Mouse (Mus musculus): ENCODE results near the gene Lrp8. TPM values are rescaled to one million over a fixed set of nuclear protein-coding genes. Genes with fewer than 3 reads are reported as not detected.
A peak's percentile ranks its signal among the peaks of the same experiment; 100 is the strongest.

The Lrp8 gene
- polyA plus RNA-seq, 1 experiment from 2014 or later = 5.2 TPM

DNA sequence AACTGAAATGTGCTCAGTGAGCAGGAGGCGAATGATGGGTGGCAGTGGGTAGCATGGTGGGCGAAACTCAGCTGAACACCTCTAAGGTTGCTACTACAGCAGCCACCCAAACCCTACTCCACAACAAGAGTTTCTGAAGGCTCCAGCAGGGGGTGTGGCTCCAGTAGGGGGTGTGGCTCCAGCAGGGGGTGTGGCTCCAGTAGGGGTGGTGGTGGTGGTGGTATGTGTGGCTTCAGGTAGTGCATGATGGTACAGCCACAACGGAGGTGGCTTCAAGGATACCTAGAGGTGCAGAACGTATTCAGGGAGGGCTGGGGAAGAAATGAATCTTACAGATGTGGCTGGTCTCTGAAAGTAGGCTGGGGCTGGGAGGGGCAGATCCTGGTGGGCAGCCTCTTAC lies 5.7 kb downstream of the Lrp8 start:
- DNase-seq (ENCODE audit: low spot score) = peak; percentile 61

DNA sequence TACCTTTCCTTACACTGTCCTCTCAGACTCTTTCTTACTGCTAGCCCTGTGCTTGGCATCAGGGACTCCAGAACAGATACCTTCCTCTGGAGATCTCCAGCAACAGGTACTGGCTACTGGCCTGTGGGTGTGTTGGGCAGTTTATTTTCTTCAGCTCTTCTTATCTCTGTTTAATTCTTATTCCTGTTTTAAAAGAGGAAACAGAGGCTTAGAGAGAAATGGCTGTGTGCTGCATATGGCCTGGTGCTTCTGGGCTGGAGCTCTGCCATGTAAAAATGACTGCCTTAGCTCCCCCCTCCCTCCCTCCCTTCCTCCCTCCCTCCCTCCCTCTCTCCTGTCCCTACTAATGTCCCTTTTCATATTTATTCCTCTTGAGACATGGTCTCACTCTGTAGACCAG lies 6.6 kb downstream of the Lrp8 start:
- no peak for DNase-seq (ENCODE audit: low spot score)

DNA sequence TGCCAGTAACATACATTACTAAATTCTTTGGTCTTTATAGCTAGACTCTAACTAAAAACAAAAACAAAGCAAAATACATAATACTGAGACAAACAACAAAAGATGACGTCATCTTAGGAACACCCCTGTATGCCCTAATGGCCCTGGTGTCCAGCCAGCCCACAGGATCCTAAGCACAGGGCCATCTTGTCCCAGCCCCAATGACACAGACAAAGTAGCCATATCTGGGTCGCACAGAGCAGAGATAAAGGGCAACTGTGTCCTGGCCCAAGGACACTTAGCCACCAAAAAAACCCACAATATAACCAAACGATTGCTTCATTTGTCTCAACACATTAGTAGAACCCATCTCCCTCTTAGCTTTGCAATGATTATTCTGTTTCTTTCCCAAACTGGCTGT lies 8.9 kb downstream of the Lrp8 start:
- no peak for DNase-seq (ENCODE audit: low spot score)

DNA sequence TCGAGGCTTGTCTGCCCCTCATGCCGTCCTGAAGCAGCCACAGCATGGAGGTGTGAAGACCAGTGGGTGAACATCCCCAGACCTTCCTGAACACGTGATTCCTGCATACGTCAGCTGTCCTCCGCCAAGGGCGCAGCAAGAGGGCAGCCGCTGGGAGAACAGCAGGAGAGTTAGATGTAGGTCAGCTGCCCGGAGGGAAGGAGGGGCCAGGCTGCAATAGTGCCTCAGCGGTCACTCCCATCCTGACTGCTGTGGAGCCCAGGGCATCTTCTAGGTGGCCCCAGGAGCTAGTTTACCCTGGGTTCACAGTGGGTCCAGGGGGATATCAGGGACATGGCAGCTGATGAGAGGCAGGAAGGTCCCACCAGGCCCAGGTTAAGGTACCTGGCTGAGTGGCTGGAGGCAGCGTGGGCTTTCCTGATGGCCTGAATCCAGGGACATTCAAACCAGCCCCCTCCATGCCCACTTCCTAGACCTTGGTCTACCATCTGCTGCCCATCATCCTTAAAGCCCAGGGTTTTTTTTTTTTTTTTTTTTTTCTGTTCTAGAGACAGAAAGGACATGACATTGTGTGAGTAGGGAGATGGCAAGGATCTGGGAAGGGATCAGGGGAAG lies 9.8 kb downstream of the Lrp8 start:
- DNase-seq (ENCODE audit: low spot score) = no peak

DNA sequence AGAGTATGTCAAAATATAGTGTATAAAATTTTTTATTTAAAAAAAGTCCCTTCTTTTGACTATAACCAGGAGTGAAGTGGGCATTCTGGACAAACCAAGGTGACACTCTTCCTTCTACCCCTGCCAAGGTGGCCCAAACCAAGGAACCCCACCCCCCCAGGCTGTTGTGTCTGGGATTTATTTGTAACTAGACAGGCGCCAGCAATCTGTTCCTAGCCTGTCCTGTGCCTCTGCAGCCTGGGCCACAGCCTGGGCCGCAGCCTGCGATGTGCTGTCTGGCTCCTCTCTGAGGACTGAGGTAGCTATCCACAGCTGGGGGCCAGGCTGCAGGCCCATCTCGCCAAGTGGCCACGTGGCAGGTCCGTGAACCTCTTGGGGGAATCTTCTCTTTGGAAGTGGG lies 10.3 kb downstream of the Lrp8 start:
- DNase-seq (ENCODE audit: low spot score) = no peak

DNA sequence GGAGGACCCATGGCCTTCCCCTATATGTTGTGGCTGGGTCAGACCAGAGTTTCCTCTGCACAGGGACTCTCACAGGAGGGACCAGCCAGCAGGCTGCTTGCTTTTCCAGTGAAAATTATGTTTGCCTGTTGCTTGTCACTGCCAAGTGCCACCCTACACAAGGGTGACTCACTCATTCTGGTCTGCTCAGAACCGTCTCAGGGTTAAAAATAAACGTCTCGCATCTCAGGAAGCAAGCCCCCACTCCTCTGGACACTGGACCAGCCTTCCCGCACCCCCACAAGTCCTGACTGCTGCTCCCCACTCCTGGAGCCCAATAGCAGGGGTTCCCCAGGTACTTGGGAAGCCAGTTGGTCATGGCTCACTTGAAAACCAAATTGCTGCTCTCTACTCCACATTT lies 14.4 kb downstream of the Lrp8 start:
- no peak for DNase-seq (ENCODE audit: low spot score)

DNA sequence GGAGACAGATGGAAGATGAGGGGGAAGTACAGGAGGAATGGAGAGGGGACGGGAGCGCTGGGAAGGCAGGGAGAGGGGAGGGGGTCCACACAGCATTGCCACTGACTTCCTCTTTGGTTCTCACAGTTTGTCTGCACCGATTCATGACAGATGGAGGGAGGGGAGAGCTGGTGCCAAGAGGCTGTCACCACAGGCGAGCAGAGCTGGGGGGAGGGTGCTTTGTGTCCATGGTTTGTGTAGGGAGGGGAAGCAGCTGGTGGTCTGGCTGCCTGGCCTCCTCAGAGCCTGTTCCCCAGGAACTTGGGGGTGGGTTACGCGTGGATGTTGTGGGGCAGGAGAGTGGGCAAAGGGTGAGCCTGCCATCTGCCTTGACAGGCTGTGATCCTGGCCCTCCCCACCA lies 15.4 kb downstream of the Lrp8 start:
- no peak for DNase-seq (ENCODE audit: low spot score)

DNA sequence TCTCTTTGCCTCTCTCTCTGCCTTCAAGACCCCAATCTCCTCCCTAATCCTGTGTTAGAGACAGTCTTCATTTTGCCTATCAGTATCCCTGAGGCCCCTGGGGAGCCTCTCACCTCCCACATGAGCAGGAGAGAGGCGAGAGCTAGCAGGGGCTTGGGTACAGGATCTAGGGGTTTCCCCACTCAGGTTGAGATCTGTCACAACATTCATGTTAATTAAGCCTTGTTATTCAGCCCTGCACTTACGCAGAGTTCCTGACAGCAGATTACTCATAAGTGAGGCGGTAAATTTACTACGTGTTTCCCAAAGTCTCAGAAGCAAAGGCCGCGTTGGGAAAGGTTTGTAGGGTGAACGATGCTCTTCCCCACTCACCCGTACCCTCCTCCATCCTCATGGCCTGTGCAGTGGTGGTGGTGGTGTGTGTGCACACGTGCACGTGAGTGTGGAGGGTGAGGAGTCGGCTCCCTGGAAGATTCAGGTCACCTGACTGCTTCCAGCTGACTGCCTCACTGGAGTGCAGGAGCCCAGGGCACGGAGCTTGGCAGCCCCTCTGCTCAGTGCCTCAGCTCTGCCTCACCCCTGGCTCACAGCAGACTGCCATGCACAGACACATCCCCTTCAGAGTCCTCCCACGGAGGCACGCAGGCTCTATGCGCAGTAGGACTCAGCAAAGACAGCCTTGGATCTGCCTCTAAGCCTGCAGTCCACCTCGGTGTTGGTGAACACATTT lies 18.1 kb downstream of the Lrp8 start:
- DNase-seq (ENCODE audit: low spot score) = no peak

DNA sequence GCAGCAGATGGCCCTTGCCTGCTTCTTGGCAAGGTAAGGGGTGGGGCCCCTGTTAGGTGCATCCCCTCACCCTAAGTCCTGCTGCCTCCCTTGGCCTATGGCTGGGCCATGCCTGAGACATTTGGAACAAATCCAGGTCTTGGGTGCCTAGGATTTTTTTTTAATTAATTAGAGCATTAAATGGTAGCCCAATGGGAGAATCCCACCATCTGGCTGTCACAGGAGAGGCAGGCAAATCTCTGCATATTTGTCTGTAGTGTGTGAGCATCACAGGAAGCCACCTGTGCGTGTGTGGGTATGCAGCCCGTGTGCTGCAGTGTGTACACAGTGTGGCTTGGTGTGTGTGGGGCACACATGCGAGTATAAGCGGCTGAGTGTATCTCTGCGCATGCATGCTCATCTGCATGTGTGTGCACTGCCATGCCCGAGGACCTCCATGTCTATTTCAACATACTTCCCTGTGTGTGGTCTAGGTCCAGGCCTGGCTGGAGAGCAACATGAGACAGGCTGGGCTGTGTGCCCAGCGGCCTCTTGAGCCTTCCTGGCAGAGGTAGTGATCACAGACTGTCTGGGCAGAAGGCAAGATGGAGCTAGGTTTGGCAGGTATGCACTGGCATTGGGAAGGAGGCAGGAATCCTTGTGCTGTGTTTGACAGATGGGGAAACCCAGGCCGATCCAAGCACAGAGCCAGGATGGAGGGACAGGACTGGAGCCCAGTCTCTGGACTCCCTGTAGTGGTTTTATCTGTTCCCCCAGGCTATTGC lies 19.0 kb downstream of the Lrp8 start:
- DNase-seq (ENCODE audit: low spot score) = no peak

GRCm38 (mm10) chr4:107822936-107823411 lies 20.9 kb downstream of the Lrp8 start:
- DNase-seq (ENCODE audit: low spot score) = no peak

DNA sequence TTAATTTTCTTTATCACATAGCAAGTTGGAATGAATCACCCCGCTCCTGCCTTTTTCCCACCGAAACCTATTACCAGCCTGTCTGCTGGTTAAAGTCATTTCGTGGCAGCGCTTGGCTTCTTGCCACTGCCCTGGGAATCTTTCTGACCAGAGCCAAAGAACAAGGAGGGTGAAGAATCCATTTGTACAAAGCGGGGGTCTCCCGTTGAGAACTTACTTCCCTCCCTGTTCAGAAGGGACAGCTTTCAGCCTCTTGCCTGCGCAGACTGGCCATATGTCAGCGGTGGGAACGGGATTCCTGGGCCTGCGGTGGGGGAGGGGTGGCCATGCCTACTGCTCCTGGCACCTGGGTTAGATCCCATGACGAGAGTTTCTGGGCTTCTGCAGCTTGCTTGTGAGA lies 21.4 kb downstream of the Lrp8 start:
- no peak for DNase-seq (ENCODE audit: low spot score)

GRCm38 (mm10) chr4:107828727-107829218 lies 26.7 kb downstream of the Lrp8 start:
- DNase-seq (ENCODE audit: low spot score) = peak; percentile 44

- peak; percentile 19 for DNase-seq (ENCODE audit: low spot score)
Measured at GRCm38 (mm10) chr4:107829675-107830074, 27.6 kb downstream of the Lrp8 start.

DNA sequence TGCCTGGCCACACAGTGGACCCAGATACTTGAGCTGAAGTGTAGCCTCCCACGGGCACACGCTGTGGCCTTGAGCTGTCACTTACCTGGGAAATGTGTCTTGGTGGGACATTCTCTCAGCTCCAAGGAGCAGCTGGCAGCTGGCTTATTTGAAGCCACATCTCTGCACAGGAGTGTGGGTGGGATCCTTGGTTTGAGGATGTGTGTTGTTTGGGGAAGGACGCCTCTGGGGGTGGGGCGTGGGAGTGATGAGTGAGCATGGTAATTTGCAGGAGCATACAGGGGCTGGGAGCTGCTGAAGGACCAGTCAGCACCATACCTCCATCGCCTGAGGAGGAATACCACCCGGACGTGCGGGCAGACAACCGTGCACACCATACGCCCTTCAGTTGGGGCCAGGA lies 28.1 kb downstream of the Lrp8 start:
- DNase-seq (ENCODE audit: low spot score) = no peak

- no peak for DNase-seq (ENCODE audit: low spot score)
Measured at GRCm38 (mm10) chr4:107830821-107831221, 28.8 kb downstream of the Lrp8 start.

DNA sequence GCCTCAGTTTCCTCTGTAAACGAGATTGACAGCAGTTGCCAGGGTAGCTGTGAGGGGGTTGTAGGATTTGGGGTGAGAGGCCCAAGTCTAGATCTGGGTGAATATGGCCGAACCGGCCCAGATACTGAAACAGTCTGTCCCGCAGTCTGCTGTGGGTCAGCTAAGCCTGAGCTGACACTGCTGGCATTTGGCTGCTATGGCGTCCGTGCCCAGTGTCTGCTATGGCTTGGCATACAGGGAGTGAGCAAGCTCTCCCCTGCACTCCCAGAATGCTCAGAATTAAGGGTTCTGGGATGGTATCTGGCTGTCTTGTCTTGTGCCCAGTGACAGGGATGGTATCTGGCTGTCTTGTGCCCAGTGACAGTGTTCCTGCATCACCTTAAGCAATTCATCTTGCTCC lies 29.6 kb downstream of the Lrp8 start:
- DNase-seq (ENCODE audit: low spot score) = no peak

DNA sequence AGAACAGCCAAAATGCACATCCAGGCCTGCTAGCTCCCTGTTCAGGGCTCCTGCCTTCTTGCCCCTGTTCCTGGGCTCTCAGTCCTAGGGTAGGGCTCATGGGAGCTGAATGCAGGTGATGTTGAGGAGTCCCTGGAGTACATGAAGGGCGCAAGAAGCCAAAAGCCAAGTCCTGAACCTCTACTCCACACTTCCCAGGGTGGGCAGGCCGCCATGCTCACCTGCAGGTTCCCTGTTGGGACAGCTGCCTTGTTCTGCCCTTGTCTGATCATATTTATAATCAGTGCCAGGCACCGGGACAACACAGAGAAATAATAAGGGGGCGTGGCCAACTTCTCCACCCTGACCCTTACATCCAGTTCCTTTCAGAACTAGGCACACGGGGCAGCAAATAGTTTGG lies 31.5 kb downstream of the Lrp8 start:
- no peak for DNase-seq (ENCODE audit: low spot score)

GRCm38 (mm10) chr4:107834643-107835314 lies 32.7 kb downstream of the Lrp8 start:
- DNase-seq (ENCODE audit: low spot score) = no peak

DNA sequence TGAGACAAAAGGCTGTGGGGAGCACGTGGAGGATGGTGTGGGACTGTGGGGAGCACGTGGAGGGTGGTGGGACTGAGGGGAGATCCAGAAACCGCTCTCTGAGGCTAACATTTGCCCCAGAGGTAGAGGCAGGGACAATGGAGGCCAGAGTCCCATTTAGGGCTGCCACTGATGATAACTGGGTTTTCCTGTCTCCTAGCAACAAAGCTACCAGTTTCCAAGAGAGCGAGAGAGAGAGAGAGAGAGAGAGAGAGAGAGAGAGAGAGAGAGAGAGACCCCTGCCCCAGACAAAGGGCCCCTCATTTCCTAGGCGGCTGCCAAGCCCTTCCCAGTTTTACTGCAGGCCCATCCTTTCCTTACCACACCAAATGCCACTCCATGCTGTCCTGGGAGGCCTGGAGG lies 33.4 kb downstream of the Lrp8 start:
- no peak for DNase-seq (ENCODE audit: low spot score)

DNA sequence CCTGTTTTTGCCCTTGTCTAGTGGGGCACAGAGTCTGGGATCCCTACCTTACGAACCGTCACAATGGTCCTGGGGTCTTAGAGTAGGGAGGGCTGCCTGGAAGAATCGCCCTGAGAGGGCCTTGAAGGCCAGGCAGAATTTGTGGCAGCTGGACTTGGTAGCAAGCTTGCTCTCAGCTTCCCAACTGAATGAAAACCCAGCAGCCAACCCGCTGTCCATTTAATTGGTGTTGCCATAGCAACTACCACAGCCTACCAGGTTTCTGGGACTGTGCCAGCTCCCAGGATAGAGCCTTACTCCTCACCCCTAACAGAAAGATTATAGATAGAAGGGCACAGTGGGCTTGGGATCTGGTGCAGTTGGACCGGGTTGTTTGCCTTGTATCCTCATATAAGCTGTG lies 34.7 kb downstream of the Lrp8 start:
- no peak for DNase-seq (ENCODE audit: low spot score)

GRCm38 (mm10) chr4:107837910-107838309 lies 35.8 kb downstream of the Lrp8 start:
- DNase-seq (ENCODE audit: low spot score) = no peak

DNA sequence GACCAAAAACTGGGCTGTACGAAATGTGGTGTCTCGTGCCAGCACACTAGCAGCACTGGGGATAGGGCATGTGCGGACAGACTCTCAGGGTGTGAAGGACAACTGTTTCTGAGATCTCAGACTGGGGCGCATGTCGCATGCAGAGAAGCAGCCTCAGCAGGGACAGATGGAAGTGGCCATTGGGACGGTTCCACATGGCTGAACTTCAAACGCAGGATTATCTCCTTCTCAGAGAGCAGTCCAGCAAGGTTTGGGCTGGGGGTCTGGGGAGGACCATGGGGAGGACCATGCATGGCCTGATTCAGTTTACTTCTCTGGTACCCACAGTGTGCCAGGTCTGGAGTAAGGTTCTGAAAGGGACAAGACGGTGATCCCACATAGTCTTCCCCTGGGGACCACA lies 41.6 kb downstream of the Lrp8 start:
- DNase-seq (ENCODE audit: low spot score) = no peak
